Mouse (Mus musculus): ENCODE measurements around the gene Rab22a. TPM values are rescaled to one million over a fixed set of nuclear protein-coding genes. Genes with fewer than 3 reads are reported as not detected.

The Rab22a gene
- total RNA-seq, 2 experiments from 2014 or later: 33.8 to 34.3 TPM

GRCm38 (mm10) chr2:173755433-173756144 is 96.0 kb downstream of the Rab22a start:
- intact Hi-C loops (cut with DNase I): no loop called here
- no peak for DNase-seq (ENCODE audit: low spot score)

Small RNA genes within 50 kb of the gene (microRNA-seq; reads per million reads assigned to microRNA genes)
- not detected for gene Mir6340

Other genes with a start within 250 kb of the Rab22a start
- not detected for gene 1700021F07Rik, start 137.2 kb upstream of the Rab22a start, total RNA-seq (2021)
- not detected for gene Ankrd60, start 81.4 kb upstream of the Rab22a start, total RNA-seq (2021)
- not detected for gene 1700010B08Rik, start 59.7 kb downstream of the Rab22a start, total RNA-seq (2021)
- gene Vapb, start 77.8 kb downstream of the Rab22a start, total RNA-seq (2021): 100 to 1,000 TPM; 128 TPM